Mouse (Mus musculus): ENCODE results near the gene Plin1.

Plin1 gene

GRCm38 (mm10) chr7:79732622-79733021, at the start of gene Plin1:
Plin1 (minus strand) TSS chr7:79732903.
- DNase-seq, result no peak

- no peak for DNase-seq
Observed at GRCm38 (mm10) chr7:79782516-79782855, 49.8 kb upstream of the Plin1 start.

GRCm38 (mm10) chr7:79781826-79782515, 49.3 kb upstream of the Plin1 start:
- DNase-seq, result peak; percentile 40

GRCm38 (mm10) chr7:79780647-79781626, 48.2 kb upstream of the Plin1 start:
- DNase-seq, result peak; percentile 67

DNA sequence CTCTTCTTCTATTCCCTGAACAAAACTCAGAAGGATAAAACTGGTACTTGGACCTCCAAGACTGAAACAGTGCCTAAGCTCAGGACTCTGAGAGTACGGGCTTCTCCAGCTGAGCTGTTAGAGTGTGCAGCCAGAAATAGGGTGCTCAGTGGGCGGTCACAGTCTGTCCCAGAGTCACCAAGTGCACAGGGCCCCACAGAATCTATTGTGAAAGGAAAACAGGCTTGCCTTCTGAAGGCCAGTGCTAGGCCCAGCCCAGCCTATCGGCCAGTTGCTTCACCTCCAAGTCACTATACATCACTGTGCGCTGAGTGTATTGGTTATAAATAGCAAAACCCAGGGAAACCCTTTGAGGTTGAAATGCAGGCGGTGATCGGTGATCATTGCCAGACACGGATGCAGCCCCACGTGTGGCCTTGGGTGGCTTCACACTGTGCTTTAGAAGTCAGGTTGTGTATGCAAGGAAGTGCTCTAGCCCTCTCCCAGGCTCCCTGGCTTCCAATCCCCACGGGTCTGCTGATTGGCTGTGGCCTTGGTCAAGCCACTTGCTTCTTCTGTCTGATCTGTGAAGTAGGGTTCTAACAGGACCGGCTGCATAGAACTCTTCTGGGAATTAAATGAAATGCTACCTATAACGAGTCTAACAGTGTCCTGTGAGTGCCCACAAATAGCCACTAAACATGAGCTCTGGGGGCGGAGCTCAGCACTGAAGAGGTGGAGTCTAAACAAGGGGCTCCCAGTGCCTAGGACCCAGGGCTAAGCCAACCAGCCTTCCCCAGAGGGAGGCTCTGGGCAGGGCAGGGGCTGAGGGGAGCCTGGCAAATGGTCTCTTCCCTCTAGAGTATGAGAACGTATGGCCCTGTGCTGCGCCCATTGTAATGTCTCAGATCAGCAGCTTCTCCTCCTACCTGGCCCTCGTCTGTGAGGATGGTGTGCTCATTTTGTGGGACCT, 39.1 kb upstream of the Plin1 start:
- no peak for DNase-seq

GRCm38 (mm10) chr7:79769664-79770063, 37.0 kb upstream of the Plin1 start:
- DNase-seq, result no peak

DNA sequence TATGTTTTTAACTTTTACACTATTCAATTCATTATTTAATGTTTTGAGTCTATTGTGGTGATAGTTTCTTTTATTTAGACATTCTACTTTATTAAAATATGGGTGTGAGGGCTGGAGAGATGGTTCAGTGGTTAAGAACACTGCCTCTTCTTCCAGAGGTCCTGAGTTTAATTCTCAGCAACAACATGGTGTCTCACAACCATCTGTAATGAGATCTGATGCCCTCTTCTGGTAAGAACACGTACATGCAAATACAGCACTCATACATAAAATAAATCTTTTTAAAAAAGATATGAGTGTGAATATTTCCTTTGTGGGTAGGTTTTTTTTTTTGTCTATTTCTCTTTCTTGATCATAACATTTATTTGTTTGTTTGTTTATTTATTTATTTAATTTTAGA, 33.3 kb upstream of the Plin1 start:
- no peak for DNase-seq

DNA sequence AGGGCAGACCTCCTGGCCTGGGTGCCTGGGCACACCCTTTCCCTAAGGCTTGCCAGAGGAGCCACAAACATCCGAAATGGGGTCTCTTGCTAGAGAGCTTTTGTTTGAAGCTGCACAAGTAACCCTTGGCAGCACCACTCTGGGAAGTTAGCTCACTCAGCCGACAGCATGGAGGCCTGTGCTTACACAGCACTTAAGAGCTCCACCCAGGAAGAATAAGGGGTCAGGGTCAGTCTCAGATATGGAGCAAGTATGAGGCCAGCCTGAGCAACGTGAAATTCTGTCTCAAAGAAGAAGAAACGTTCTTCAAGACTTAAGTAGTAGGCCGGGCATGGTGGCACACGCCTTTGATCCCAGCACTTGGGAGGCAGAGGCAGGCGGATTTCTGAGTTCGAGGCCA, 29.4 kb upstream of the Plin1 start:
- no peak for DNase-seq

DNA sequence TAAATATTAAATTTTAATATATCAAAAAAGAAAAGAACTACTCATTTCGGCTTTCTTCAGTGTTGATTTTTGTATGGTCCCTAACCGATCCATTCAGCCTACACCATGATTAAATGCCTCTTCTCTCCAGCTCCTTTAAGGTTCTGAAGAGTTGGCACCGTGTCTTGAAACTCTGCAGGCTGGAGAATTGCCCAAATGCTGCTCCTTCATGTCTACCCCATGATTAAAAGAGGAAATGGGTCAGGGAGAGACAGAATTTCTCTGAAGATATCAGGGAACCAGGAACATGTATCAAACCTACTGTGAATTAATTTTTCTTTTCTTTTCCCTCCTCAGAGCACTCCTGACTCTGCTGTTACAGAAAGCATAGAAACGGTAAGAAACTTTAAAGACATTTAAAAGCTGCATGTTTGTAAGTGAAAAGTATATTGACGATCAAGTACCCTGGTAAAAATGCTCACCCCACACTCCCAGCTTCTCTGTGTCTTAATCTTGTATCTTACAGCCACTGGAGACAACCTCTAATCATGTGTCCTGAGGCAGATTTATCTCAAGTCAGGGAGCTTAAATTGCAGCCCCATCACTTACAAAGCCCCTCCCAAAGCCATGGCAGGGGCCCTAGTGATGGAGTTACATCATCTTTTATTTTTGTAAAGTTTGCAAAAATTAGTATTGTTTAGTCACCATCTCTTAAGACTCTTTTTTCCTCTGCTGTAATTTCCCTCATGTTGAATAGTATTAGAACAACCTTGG, 28.6 kb upstream of the Plin1 start:
- DNase-seq, result no peak

GRCm38 (mm10) chr7:79759766-79760165, 27.1 kb upstream of the Plin1 start:
- no peak for DNase-seq

- no peak for DNase-seq
Observed at GRCm38 (mm10) chr7:79758176-79758575, 25.5 kb upstream of the Plin1 start.

DNA sequence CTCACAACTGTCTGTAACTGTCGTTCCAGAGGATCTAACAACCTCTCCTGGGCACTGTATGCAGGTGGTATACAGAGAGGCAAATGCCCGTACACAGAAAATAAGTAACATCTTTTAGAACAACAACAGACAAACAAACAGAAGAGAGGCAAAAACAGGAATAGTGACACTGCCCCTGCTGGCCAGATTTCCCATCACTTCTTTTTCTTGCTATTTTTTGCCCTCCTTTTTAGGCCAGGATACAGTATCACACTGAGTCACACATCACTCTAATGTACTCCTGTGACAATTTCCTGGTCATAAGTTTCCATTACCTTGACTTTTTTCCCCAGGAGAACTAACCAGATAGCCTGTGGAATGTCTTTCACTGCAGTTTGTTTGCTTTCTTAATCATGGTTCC, 23.6 kb upstream of the Plin1 start:
- no peak for DNase-seq

DNA sequence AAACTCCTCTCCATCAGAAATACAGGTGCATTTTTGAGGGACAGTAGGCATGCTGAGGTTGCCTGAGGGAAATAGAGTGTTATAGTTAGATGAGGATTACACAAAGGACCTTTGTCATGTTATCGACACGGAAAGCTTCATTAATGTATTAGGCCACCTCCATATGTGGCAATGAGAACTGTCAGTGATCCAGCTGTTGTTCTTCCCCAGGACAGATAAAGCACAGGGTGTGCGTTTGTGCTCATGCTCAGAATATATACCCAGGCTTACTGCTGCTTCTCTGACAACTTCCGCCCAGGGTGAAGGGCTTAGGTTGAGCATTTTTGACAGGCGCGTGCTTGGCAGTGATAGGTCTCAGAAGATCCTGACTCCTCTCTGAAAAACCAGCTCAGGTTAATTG, 16.8 kb upstream of the Plin1 start:
- DNase-seq, result no peak

- DNase-seq, result no peak
Observed at GRCm38 (mm10) chr7:79747659-79748058, 15.0 kb upstream of the Plin1 start.

DNA sequence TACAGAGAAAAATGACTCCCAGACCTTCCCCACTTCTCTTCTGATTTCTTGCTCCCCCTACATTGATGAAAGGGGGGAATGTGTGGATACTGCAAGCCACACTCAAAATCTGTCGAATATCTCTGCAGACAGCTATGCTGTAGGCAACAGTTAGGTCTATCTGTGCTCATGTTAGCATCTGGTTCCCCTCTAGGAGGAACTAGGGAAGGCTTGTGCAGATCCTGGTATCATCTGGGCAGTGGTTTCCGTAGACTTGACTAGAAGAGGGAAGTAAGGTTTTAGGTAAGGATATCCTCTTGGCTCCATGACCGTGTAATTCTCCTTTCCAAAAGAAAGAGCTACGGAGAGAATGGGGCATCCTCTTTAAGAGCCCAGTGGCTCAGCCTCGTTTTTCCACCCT, 11.9 kb upstream of the Plin1 start:
- DNase-seq, result no peak

DNA sequence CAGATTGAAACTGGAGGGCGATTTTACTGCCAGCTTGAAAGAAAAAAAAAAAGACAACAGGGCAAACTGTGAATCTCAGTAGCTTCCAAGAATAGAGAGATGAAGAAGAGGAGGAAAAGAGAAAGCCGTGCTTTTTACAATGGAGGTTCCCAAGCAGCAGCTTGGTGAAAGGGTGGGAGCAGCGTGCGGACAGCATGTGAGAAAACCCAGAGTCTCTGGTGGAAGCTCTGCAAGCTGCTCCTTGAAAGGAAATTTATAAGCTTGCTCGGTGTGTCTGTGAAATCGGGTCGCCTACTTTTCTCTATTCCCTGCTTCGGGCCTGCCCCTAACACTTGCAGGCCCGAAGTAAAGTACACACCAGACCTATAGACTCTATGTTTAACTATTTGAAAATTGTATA, 11.3 kb upstream of the Plin1 start:
- no peak for DNase-seq

DNA sequence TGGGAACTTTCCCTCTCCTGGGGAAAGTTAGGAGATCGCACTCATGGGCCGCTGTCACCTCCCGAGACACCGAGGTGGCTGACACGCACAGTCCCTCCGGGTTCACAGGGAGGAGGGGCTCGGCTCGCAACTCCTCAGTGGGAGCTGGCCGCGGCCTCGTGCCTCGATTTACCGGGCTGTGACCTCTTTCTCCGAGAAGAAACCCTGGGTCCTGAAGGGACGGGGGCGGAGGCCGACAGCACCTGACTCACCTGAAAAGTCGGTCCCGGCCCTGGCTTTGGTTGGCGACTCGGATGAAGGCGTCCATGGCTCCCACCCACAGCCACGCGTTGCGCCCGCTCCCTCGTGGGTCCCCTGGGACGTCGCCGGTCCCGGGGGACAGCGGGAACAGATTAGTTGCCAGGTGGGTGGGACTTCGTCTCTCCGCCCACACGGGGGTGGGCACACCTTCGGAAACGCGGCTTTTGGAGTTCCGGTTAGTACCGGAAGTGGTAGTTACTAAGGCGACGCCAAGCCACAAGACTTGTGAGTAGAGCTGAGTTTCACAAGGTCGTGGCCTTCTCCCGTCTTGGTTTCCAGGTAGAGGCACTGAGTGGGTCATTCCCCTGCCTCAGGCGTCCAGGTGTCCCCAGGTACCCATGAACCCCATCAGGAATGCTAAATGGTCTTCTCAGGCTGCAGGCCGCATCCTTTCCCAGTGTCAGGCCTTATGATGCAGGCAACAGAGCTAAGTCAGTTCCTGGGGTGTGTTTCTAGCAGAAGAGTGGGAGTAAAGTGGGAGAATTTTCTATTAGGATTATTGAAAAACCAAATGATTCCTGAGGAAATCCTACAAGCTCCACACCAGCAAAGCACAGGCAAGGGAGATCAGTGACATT, 10.2 kb upstream of the Plin1 start, which contains the start of the genes Pex11a and Wdr93:
Gene Pex11a (minus strand): TSS at position 473 of the 878 bp plus-strand sequence.
Gene Wdr93 (plus strand): TSS at position 505 of the 878 bp plus-strand sequence.
- peak; percentile 86 for DNase-seq

GRCm38 (mm10) chr7:79742277-79742658, 9.6 kb upstream of the Plin1 start:
- no peak for DNase-seq

- no peak for DNase-seq
Observed at GRCm38 (mm10) chr7:79740279-79740678, 7.6 kb upstream of the Plin1 start.

DNA sequence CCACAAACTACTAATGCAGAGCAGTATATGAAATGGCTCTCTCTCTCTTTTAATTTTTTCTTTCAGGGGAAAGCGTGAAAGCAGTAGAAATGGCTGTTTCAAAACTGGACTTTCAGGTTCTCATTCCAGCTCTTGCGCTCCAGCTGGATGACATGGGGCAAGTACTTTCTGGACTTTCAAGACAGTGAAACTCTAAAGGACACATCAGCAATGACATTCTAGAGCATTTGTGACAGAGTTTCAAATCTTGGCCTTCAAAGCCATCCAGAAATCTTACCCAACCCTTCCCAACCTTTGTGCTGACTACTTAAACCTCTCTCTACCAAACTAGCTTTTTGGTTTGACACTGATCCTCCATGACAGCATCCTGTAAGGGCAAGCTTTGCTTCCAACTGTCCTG, 6.2 kb upstream of the Plin1 start:
- no peak for DNase-seq

GRCm38 (mm10) chr7:79736511-79736910, 3.8 kb upstream of the Plin1 start:
- no peak for DNase-seq
